Mouse (Mus musculus) MEL (cell line): ENCODE results near the gene Pitpnc1. TPM values are rescaled to one million over a fixed set of nuclear protein-coding genes. Genes with fewer than 3 reads are reported as not detected.

Source experiments
- DNase-seq: peaks from one replicate; pipeline ENCODE4 v3.0.0; 2011; ENCODE audit warnings: low read depth, low spot score
- H3K27ac ChIP-seq: 2 replicates; pipeline ENCODE4 v1.5.1; 2012; ENCODE audit warnings: low read depth, mild to moderate bottlenecking, control low read depth, low read length, moderate library complexity; ENCODE audit not compliant: control insufficient read depth
- H3K27me3 ChIP-seq, 2 experiments: fragments of 150-350 bp in 1 of 2; sonication (generic) in 1 of 2; 2 replicates each; pipeline ENCODE4 v1.6.1; 2012; ENCODE audit warnings: low read length in 2 of 2, mild to moderate bottlenecking in 2 of 2, improper control_type of control experiment in 1 of 2, moderate library complexity in 1 of 2; ENCODE audit not compliant: insufficient read depth in 2 of 2, control insufficient read depth in 1 of 2
- H3K36me3 ChIP-seq, 2 experiments: 2 replicates each; pipeline ENCODE4 v1.6.1; 2012 to 2014; ENCODE audit warnings: low read length in 2 of 2, improper control_type of control experiment in 1 of 2, inconsistent platforms in 1 of 2, mild to moderate bottlenecking in 1 of 2; ENCODE audit not compliant: insufficient read depth in 2 of 2, control insufficient read depth in 1 of 2
- H3K4me1 ChIP-seq, 2 experiments: fragments of 150-350 bp in 1 of 2; sonication (generic) in 1 of 2; 2 replicates each; pipeline ENCODE4 v1.6.1; 2012; ENCODE audit warnings: low read length in 2 of 2, improper control_type of control experiment in 1 of 2, mild to moderate bottlenecking in 1 of 2; ENCODE audit not compliant: insufficient read depth in 2 of 2, control insufficient read depth in 1 of 2
- H3K4me3 ChIP-seq, 2 experiments: fragments of 150-350 bp in 1 of 2; sonication (generic) in 1 of 2; 2 replicates each; pipeline ENCODE4 v1.5.1; 2012; ENCODE audit warnings: low read depth in 2 of 2, low read length in 2 of 2, mild to moderate bottlenecking in 2 of 2, moderate library complexity in 2 of 2, control low read depth in 1 of 2, improper control_type of control experiment in 1 of 2; ENCODE audit not compliant: control insufficient read depth in 1 of 2, insufficient read depth in 1 of 2
- H3K79me2 ChIP-seq: 2 replicates; pipeline ENCODE4 v1.6.1; 2012; ENCODE audit warnings: mild to moderate bottlenecking, low read length, moderate library complexity; ENCODE audit not compliant: control insufficient read depth, poor library complexity, insufficient read depth
- H3K9ac ChIP-seq: 2 replicates; pipeline ENCODE4 v1.6.1; 2012; ENCODE audit warnings: low read depth, mild to moderate bottlenecking, control low read depth, low read length, moderate library complexity; ENCODE audit not compliant: control insufficient read depth, poor library complexity, severe bottlenecking
- H3K9me3 ChIP-seq: fragments of 150-350 bp; sonication (generic); replicated peaks from 2 replicates; pipeline ENCODE4 v1.6.1; 2012; ENCODE audit warnings: mild to moderate bottlenecking, low read length, improper control_type of control experiment, moderate library complexity; ENCODE audit not compliant: insufficient read depth
- BHLHE40 ChIP-seq: IDR thresholded peaks from 2 replicates; pipeline ENCODE4 v1.6.1; 2012; ENCODE audit warnings: low read depth, mild to moderate bottlenecking, inconsistent platforms, low read length, improper control_type of control experiment, borderline replicate concordance
- CHD1 ChIP-seq: IDR thresholded peaks from 2 replicates; pipeline ENCODE4 v1.6.1; 2012; ENCODE audit warnings: low read depth, mild to moderate bottlenecking, inconsistent platforms, low read length, improper control_type of control experiment
- CHD2 ChIP-seq: IDR thresholded peaks from 2 replicates; pipeline ENCODE4 v1.6.1; 2011; ENCODE audit warnings: low read length, improper control_type of control experiment
- CTCF ChIP-seq, 3 experiments: IDR thresholded peaks in 2 of 3; conservative IDR thresholded peaks in 1 of 3; 2 replicates each; pipeline ENCODE4 v1.5.1; 2011 to 2012; ENCODE audit warnings: low read length in 3 of 3, low read depth in 2 of 3, mild to moderate bottlenecking in 2 of 3, improper control_type of control experiment in 1 of 3, inconsistent platforms in 1 of 3, mixed read lengths in 1 of 3, moderate library complexity in 1 of 3; ENCODE audit not compliant: control insufficient read depth in 1 of 3, insufficient read depth in 1 of 3, poor library complexity in 1 of 3, severe bottlenecking in 1 of 3
- EP300 ChIP-seq, 2 experiments: IDR thresholded peaks; 2 replicates each; pipeline ENCODE4 v1.6.1; 2011; ENCODE audit warnings: improper control_type of control experiment in 2 of 2, low read length in 2 of 2, low read depth in 1 of 2, mild to moderate bottlenecking in 1 of 2
- ETS1 ChIP-seq: IDR thresholded peaks from 2 replicates; pipeline ENCODE4 v1.6.1; 2012; ENCODE audit warnings: low read depth, mild to moderate bottlenecking, inconsistent platforms, low read length, improper control_type of control experiment, moderate library complexity
- GABPA ChIP-seq: IDR thresholded peaks from 2 replicates; pipeline ENCODE4 v1.6.1; 2012; ENCODE audit warnings: low read depth, mild to moderate bottlenecking, inconsistent platforms, low read length, improper control_type of control experiment, moderate library complexity
- GATA1 ChIP-seq: IDR thresholded peaks from 2 replicates; pipeline ENCODE4 v1.6.1; 2011; ENCODE audit warnings: low read depth, low read length, improper control_type of control experiment
- HCFC1 ChIP-seq: IDR thresholded peaks from 2 replicates; pipeline ENCODE4 v1.6.1; 2012; ENCODE audit warnings: low read depth, mild to moderate bottlenecking, inconsistent platforms, low read length, improper control_type of control experiment, moderate library complexity
- JUND ChIP-seq: IDR thresholded peaks from 2 replicates; pipeline ENCODE4 v1.6.1; 2011; ENCODE audit warnings: low read depth, mild to moderate bottlenecking, improper control_type of control experiment, low read length
- MAX ChIP-seq: IDR thresholded peaks from 2 replicates; pipeline ENCODE4 v1.6.1; 2011; ENCODE audit warnings: low read length, improper control_type of control experiment
- MAZ ChIP-seq: IDR thresholded peaks from 2 replicates; pipeline ENCODE4 v1.6.1; 2012; ENCODE audit warnings: low read depth, mild to moderate bottlenecking, inconsistent platforms, low read length, improper control_type of control experiment
- MEF2A ChIP-seq: IDR thresholded peaks from 2 replicates; pipeline ENCODE4 v1.6.1; 2014; ENCODE audit warnings: low read depth, mild to moderate bottlenecking, inconsistent platforms, low read length, improper control_type of control experiment; ENCODE audit not compliant: poor library complexity, insufficient replicate concordance, severe bottlenecking; ENCODE audit errors: extremely low read depth
- MXI1 ChIP-seq: IDR thresholded peaks from 2 replicates; pipeline ENCODE4 v1.6.1; 2011; ENCODE audit warnings: mild to moderate bottlenecking, low read depth, low read length, improper control_type of control experiment
- NRF1 ChIP-seq: IDR thresholded peaks from 2 replicates; pipeline ENCODE4 v1.6.1; 2014; ENCODE audit warnings: low read depth, mild to moderate bottlenecking, inconsistent platforms, low read length, improper control_type of control experiment, moderate library complexity; ENCODE audit not compliant: poor library complexity, insufficient read depth, severe bottlenecking
- POLR2A ChIP-seq, 2 experiments: IDR thresholded peaks; 2 replicates each; pipeline ENCODE4 v1.6.1; 2011 to 2012; ENCODE audit warnings: low read length in 2 of 2, mild to moderate bottlenecking in 2 of 2, control low read depth in 1 of 2, improper control_type of control experiment in 1 of 2, low read depth in 1 of 2, moderate library complexity in 1 of 2; ENCODE audit not compliant: control insufficient read depth in 1 of 2, insufficient read depth in 1 of 2, poor library complexity in 1 of 2
- SIN3A ChIP-seq: IDR thresholded peaks from 2 replicates; pipeline ENCODE4 v1.6.1; 2012; ENCODE audit warnings: low read length, improper control_type of control experiment, inconsistent platforms
- SMC3 ChIP-seq: IDR thresholded peaks from 2 replicates; pipeline ENCODE4 v1.6.1; 2011; ENCODE audit warnings: low read depth, low read length, improper control_type of control experiment
- TAL1 ChIP-seq: IDR thresholded peaks from 2 replicates; pipeline ENCODE4 v1.6.1; 2012; ENCODE audit warnings: mild to moderate bottlenecking, inconsistent platforms, low read length, moderate library complexity, mixed read lengths
- TBP ChIP-seq: IDR thresholded peaks from 2 replicates; pipeline ENCODE4 v1.8.0; 2011; ENCODE audit warnings: low read depth, low read length, improper control_type of control experiment
- TCF12 ChIP-seq: IDR thresholded peaks from 2 replicates; pipeline ENCODE4 v1.6.1; 2014; ENCODE audit warnings: low read depth, mild to moderate bottlenecking, inconsistent platforms, low read length, improper control_type of control experiment, moderate library complexity
- UBTF ChIP-seq: IDR thresholded peaks from 2 replicates; pipeline ENCODE4 v1.6.1; 2012; ENCODE audit warnings: low read depth, mild to moderate bottlenecking, inconsistent platforms, low read length, improper control_type of control experiment, moderate library complexity, borderline replicate concordance; ENCODE audit not compliant: insufficient read depth
- USF1 ChIP-seq: IDR thresholded peaks from 2 replicates; pipeline ENCODE4 v1.6.1; 2014; ENCODE audit warnings: low read depth, mild to moderate bottlenecking, inconsistent platforms, low read length, improper control_type of control experiment, moderate library complexity
- ZKSCAN1 ChIP-seq: IDR thresholded peaks from 2 replicates; pipeline ENCODE4 v1.6.1; 2012; ENCODE audit warnings: low read depth, mild to moderate bottlenecking, inconsistent platforms, low read length, improper control_type of control experiment, moderate library complexity
- polyA plus RNA-seq, 2 experiments: library from polyadenylated mRNA; stranded (reverse) in 1 of 2; unstranded in 1 of 2; fragments of >175 nt in 1 of 2; fragments of >200 nt in 1 of 2; gene quantifications; 2 replicates each; pipeline versions ENCODE4 v1.2.1 to v1.2.4; 2012; ENCODE audit warnings: low replicate concordance in 2 of 2, low read depth in 1 of 2; ENCODE audit not compliant: insufficient read length in 2 of 2, insufficient read depth in 1 of 2, missing spikeins in 1 of 2
- total RNA-seq: library from RNA; depleted of rRNA; stranded (reverse); fragments of 300-350 nt; gene quantifications from 2 replicates; pipeline ENCODE4 v1.2.3, GENCODE M21; 2012

The Pitpnc1 gene
- total and polyA plus RNA-seq, 3 experiments = 19.3 to 25.3 TPM; not detected in 1

DNA sequence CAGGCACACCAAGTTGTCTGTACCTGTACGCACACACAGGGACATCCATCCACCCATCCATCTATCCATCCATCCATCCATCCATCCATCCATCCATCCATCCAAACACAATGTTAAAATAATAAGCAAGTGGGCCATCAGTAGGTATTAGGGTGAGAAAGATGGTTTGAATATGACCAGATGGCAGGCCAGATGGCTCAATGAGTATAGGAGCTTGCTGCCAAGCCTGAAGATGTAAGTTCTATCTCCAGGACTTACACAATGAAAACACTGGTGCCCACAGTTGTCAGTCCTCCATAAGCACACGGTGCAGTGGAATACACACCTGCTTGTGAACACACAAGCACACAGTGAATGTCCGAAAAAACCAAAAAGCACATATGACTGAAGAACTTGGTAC, 186.9 kb downstream of the Pitpnc1 start:
- H3K9me3 ChIP-seq = no peaks in the 10 kb centered on the region
- H3K36me3 ChIP-seq = no peaks in the 10 kb centered on the region; a peak in 1 of 4 replicates
- H3K27me3 ChIP-seq = no peaks in the 10 kb centered on the region
- TF ChIP-seq NRF1 (no peak), CHD1 (no peak), UBTF (no peak), GABPA (no peak), MAZ (no peak), POLR2A (IDR thresholded peaks at IDR 0.05; ENCODE audit: control insufficient read depth in 1 of 2, insufficient read depth in 1 of 2, low read depth in 1 of 2, low read length in 2 of 2, poor library complexity in 1 of 2) (no peak), BHLHE40 (no peak), MEF2A (no peak), EP300 (IDR thresholded peaks at IDR 0.05; ENCODE audit: low read depth in 1 of 2, low read length in 2 of 2) (no peak), ZKSCAN1 (no peak), SIN3A (no peak), CHD2 (no peak)
- TF ChIP-seq, all 39 proteins: peak for 0
- Histone ChIP-seq H3K4me3 (no peak overlapping the region), H3K27ac (no peak overlapping the region), H3K4me1 (no peaks in the 10 kb centered on the region), H3K79me2 (no peaks in the 10 kb centered on the region), H3K9ac (no peak overlapping the region)
- no peak for DNase-seq

DNA sequence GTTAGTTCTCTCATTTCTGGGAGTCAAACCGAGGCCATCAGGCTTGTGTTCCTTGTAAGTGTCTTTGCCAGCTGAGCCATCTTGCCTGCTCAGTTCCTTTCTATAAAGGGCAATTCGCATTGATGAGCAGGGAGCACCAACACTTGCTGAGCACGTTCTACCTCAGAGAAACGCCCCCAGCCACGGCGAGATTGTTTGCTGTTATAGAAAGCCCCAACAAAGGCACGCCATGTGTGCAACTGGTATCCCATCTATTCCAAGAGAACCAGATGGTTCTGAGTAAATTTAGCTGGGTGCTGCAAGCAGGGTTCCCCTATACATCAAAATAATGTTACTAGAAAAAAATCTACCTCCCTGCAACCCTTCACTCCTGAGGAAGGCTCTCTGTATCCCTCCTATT, 188.0 kb downstream of the Pitpnc1 start:
- no peak overlapping the region for H3K9ac ChIP-seq
- H3K9me3 ChIP-seq = no peaks in the 10 kb centered on the region
- no peak for TF ChIP-seq TCF12
- no peak for TF ChIP-seq GATA1
- TF ChIP-seq MXI1 = no peak
- no peak for TF ChIP-seq MAZ
- TF ChIP-seq USF1 = no peak
- no peak for TF ChIP-seq HCFC1
- no peak for TF ChIP-seq SMC3
- no peak for TF ChIP-seq ETS1
- TF ChIP-seq TBP = no peak
- no peak for TF ChIP-seq MAX
- no peak for TF ChIP-seq JUND
- no peak for TF ChIP-seq CTCF (IDR thresholded peaks at IDR 0.05 in 2 of 3, conservative IDR thresholded peaks at IDR 0.05 in 1 of 3; ENCODE audit: control insufficient read depth in 1 of 3, insufficient read depth in 1 of 3, low read depth in 2 of 3, low read length in 3 of 3, poor library complexity in 1 of 3, severe bottlenecking in 1 of 3)
- TF ChIP-seq UBTF = no peak
- TF ChIP-seq TAL1 = no peak
- TF ChIP-seq NRF1 = no peak
- TF ChIP-seq, all 39 proteins: peak for 0
- DNase-seq = no peak
- Histone ChIP-seq H3K27me3 (no peaks in the 10 kb centered on the region), H3K4me1 (no peaks in the 10 kb centered on the region), H3K79me2 (no peaks in the 10 kb centered on the region), H3K36me3 (no peaks in the 10 kb centered on the region; a peak in 1 of 4 replicates), H3K4me3 (no peak overlapping the region), H3K27ac (no peak overlapping the region)
